In genomic region chr3:54243136-54243535, GRCm38 (mm10) we compare ENCODE assay signal across 19 mouse cellular contexts.
DNase-seq lines count a peak whose midpoint lies in the region; ATAC-seq lines count a peak whose summit lies in the region.
"Had no signal": no experiment of that assay in that cellular context is flagged by ENCODE, and none has a peak within 500 bp of the region (broad histone marks: within the 10 kb centered on the region; RNA-seq: fewer than 3 reads in every experiment).

No protein-coding gene starts in this region.

- DNase-seq in brain, adult 2 months (ENCODE audit: low read depth, low spot score), result peak; percentile 89
- peak; percentile 23 to 63 for DNase-seq in left cerebral cortex, postnatal 10 days (ENCODE audit: extremely low spot score in 1 of 2, low spot score in 2 of 2)
- DNase-seq in right cerebral cortex, postnatal 14 days, result peak; percentile 48
- DNase-seq in T-cell, adult 2 months (ENCODE audit: low spot score), result no peak
- no peak for DNase-seq in ovary, postnatal 36 days (ENCODE audit: low spot score)
- DNase-seq: adrenal gland, postnatal 14 days; cerebellum, adult 9-10 months; gastrocnemius, postnatal 36 days; heart, adult 2 months; heart, postnatal 36 days; kidney, adult 11 months; kidney, postnatal 4 days; lung, postnatal 10 days; thymus, adult 2 months; thymus, postnatal 4 days had no signal

- peak; percentile 82 for ATAC-seq in frontal cortex, adult (ENCODE audit: low TSS enrichment)
- ATAC-seq in megakaryocyte, adult 5-6 weeks (ENCODE audit: poor library complexity, severe bottlenecking), result no peak
- ATAC-seq: activated CD4-positive, CD25-positive, alpha-beta regulatory T cell, adult 4 months; forebrain, embryonic 15.5 days had no signal

- intact Hi-C loops in left cerebral cortex, postnatal 10 days (cut with DNase I), result no loop called here

Comparison
In these comparisons a context has a peak if more than half of its experiments do, and no peak if none do; other contexts are left out.
1. DNase-seq: peak in brain, adult 2 months (single experiment), left cerebral cortex, postnatal 10 days (2 of 2) and right cerebral cortex, postnatal 14 days (single experiment); none in T-cell, adult 2 months (single experiment) and ovary, postnatal 36 days (single experiment).